ENCODE assay signal across 8 mouse cellular contexts in genomic region chr4:137897298-137897612, GRCm38 (mm10). TPM values are rescaled to one million over a fixed set of nuclear protein-coding genes. Genes with fewer than 3 reads are reported as not detected.
DNase-seq lines count a peak whose midpoint lies in the region; ATAC-seq and TF ChIP-seq lines count a peak whose summit lies in the region.

No protein-coding gene starts in this region.

- no peaks in the 10 kb centered on the region for H3K9me3 ChIP-seq in forebrain, embryonic 13.5 days (replicated peaks)
- no peaks in the 10 kb centered on the region for H3K9me3 ChIP-seq in heart, embryonic 14.5 days (ENCODE audit: control insufficient read depth, low read length)

- peak; percentile 73 for DNase-seq in urinary bladder, postnatal 14 days (ENCODE audit: low spot score)
- no peak for DNase-seq in urinary bladder, adult 2 months (ENCODE audit: low spot score)
- peak; percentile 87 for DNase-seq in kidney, postnatal 10 days
- DNase-seq in lung, adult 2 months = peak; percentile 52
- peak; percentile 86 for DNase-seq in ovary, postnatal 36 days (ENCODE audit: low spot score)
- DNase-seq in embryo, embryonic 9.5 days (ENCODE audit: extremely low spot score) = no peak

- peaks cover 17% of the 10 kb centered on the region for H3K27me3 ChIP-seq in forebrain, embryonic 13.5 days
- H3K27me3 ChIP-seq in heart, embryonic 14.5 days (ENCODE audit: control insufficient read depth, insufficient read depth, low read length) = peaks cover under 1% of the 10 kb centered on the region; the same call in 1 of the 2 replicates

- H3K4me2 ChIP-seq in forebrain, embryonic 13.5 days = peak overlapping the region; percentile 32
- H3K4me2 ChIP-seq in heart, embryonic 14.5 days (ENCODE audit: low read length) = peak overlapping the region; percentile 34

- H3K4me1 ChIP-seq in forebrain, embryonic 13.5 days = peaks cover 49% of the 10 kb centered on the region
- peaks cover 28 to 36% of the 10 kb centered on the region in 2 experiments for H3K4me1 ChIP-seq in heart, embryonic 14.5 days (ENCODE audit: control insufficient read depth in 2 of 2, insufficient read depth in 2 of 2, low read length in 2 of 2)
- H3K4me1 ChIP-seq in lung, adult 2 months (ENCODE audit: control insufficient read depth, insufficient read depth, low read length) = peaks cover 22% of the 10 kb centered on the region

- no peaks in the 10 kb centered on the region for H3K36me3 ChIP-seq in forebrain, embryonic 13.5 days (ENCODE audit: poor library complexity, severe bottlenecking)
- H3K36me3 ChIP-seq in heart, embryonic 14.5 days (ENCODE audit: control insufficient read depth, insufficient read depth, low read length) = no peaks in the 10 kb centered on the region

- TF ChIP-seq CTCF in lung, adult 2 months (IDR thresholded peaks at IDR 0.05; ENCODE audit: insufficient read depth, low read length) = no peak

- no peak overlapping the region for H3K4me3 ChIP-seq in forebrain, embryonic 13.5 days
- H3K4me3 ChIP-seq in heart, embryonic 14.5 days (ENCODE audit: control insufficient read depth in 1 of 2, insufficient read depth in 1 of 2, low read depth in 1 of 2, low read length in 2 of 2) = no peak overlapping the region
- no peak overlapping the region for H3K4me3 ChIP-seq in lung, adult 2 months (replicated peaks; ENCODE audit: extremely low read depth, low read depth, low read length)

- peak overlapping the region; percentile 47 for H3K9ac ChIP-seq in forebrain, embryonic 13.5 days
- peak overlapping the region; percentile 22 for H3K9ac ChIP-seq in heart, embryonic 14.5 days (ENCODE audit: low read length)

- TF ChIP-seq POLR2A in lung, adult 2 months (IDR thresholded peaks at IDR 0.05; ENCODE audit: borderline replicate concordance, extremely low read depth, low read depth, low read length) = no peak

- peak overlapping the region; percentile 72 for H3K27ac ChIP-seq in forebrain, embryonic 13.5 days
- peak overlapping the region; percentile 73 to 81 for H3K27ac ChIP-seq in heart, embryonic 14.5 days (replicated peaks in 1 of 2; ENCODE audit: control insufficient read depth in 1 of 2, insufficient read depth in 1 of 2, low read depth in 2 of 2, low read length in 2 of 2)

- ATAC-seq in forebrain, embryonic 13.5 days = peak; percentile 48
- ATAC-seq in heart, embryonic 14.5 days (ENCODE audit: insufficient number of reproducible peaks, insufficient read depth, low FRiP score, low read depth) = peak; percentile 73

- 3% methylated on average over 8 of the region's 8 CpGs for WGBS in forebrain, embryonic 13.5 days
- under 1% methylated on average over 8 of the region's 8 CpGs for WGBS in heart, embryonic 14.5 days
- WGBS in lung, adult 2 months = 12% methylated on average over 8 of the region's 8 CpGs

RNA-seq across cellular contexts. Expression of gene Ece1, which starts 35.2 kb away (rescaled TPM):
- 30.0 and 73.4 TPM in 2 replicates for polyA plus RNA-seq in urinary bladder, adult 2 months (2012; rRNA removed)
- 10.8 and 12.9 TPM in 2 replicates for polyA plus RNA-seq in forebrain, embryonic 13.5 days (2015; fragmentation: Nextera tagmentation; extraction: Ambion mirVana)
- polyA plus RNA-seq in heart, embryonic 14.5 days (2014; fragmentation: Nextera tagmentation; extraction: Ambion mirVana) = 92.8 and 94.3 TPM in 2 replicates
- 111 and 113 TPM in 2 replicates for polyA plus RNA-seq in lung, adult 2 months (2012; rRNA removed)

Comparison
In these comparisons a context has a peak if more than half of its experiments do, and no peak if none do; other contexts are left out.
1. DNase-seq: peak in urinary bladder, postnatal 14 days (single experiment), kidney, postnatal 10 days (single experiment), lung, adult 2 months (single experiment) and ovary, postnatal 36 days (single experiment); none in urinary bladder, adult 2 months (single experiment) and embryo, embryonic 9.5 days (single experiment).